ENCODE assay signal across 8 mouse cellular contexts in genomic region chr7:16999650-17000049, GRCm38 (mm10). TPM values are rescaled to one million over a fixed set of nuclear protein-coding genes. Genes with fewer than 3 reads are reported as not detected.
DNase-seq lines count a peak whose midpoint lies in the region; ATAC-seq lines count a peak whose summit lies in the region.

No protein-coding gene starts in this region.

- H3K4me1 ChIP-seq in embryonic facial prominence, embryonic 12.5 days = peaks cover 28% of the 10 kb centered on the region
- peaks cover 40% of the 10 kb centered on the region for H3K4me1 ChIP-seq in heart, embryonic 16.5 days (ENCODE audit: control insufficient read depth, insufficient read depth, low read length)
- H3K4me1 ChIP-seq in megakaryocyte, embryonic 14.5 days = peaks cover 79% of the 10 kb centered on the region

- no peak overlapping the region for H3K4me2 ChIP-seq in embryonic facial prominence, embryonic 12.5 days (replicated peaks)
- no peak overlapping the region for H3K4me2 ChIP-seq in heart, embryonic 16.5 days (ENCODE audit: low read depth, low read length)

- no peak overlapping the region for H3K27ac ChIP-seq in embryonic facial prominence, embryonic 12.5 days
- H3K27ac ChIP-seq in heart, embryonic 16.5 days (ENCODE audit: low read length) = peak overlapping the region; percentile 34

- H3K9ac ChIP-seq in embryonic facial prominence, embryonic 12.5 days = no peak overlapping the region
- H3K9ac ChIP-seq in heart, embryonic 16.5 days (ENCODE audit: low read length) = no peak overlapping the region

- no peaks in the 10 kb centered on the region for H3K9me3 ChIP-seq in embryonic facial prominence, embryonic 12.5 days
- no peaks in the 10 kb centered on the region for H3K9me3 ChIP-seq in heart, embryonic 16.5 days (replicated peaks; ENCODE audit: control insufficient read depth, low read length)
- H3K9me3 ChIP-seq in megakaryocyte, embryonic 14.5 days = no peaks in the 10 kb centered on the region

- H3K27me3 ChIP-seq in embryonic facial prominence, embryonic 12.5 days = no peaks in the 10 kb centered on the region
- no peaks in the 10 kb centered on the region for H3K27me3 ChIP-seq in heart, embryonic 16.5 days (ENCODE audit: control insufficient read depth, insufficient read depth, low read length)
- H3K27me3 ChIP-seq in megakaryocyte, embryonic 14.5 days (replicated peaks) = peaks cover 4% of the 10 kb centered on the region

- WGBS in embryonic facial prominence, embryonic 12.5 days = 28% methylated on average over 4 of the region's 4 CpGs
- 23% methylated on average over 4 of the region's 4 CpGs for WGBS in heart, embryonic 16.5 days

- no peak for ATAC-seq in embryonic facial prominence, embryonic 12.5 days (ENCODE audit: insufficient number of reproducible peaks, insufficient read depth, low FRiP score, low TSS enrichment)
- ATAC-seq in heart, embryonic 16.5 days (replicated peaks; ENCODE audit: extremely low read depth, insufficient read depth, low FRiP score) = no peak

- H3K36me3 ChIP-seq in embryonic facial prominence, embryonic 12.5 days = peaks cover 48% of the 10 kb centered on the region
- H3K36me3 ChIP-seq in heart, embryonic 16.5 days (ENCODE audit: control insufficient read depth, insufficient read depth) = peaks cover 37% of the 10 kb centered on the region
- H3K36me3 ChIP-seq in megakaryocyte, embryonic 14.5 days (replicated peaks; ENCODE audit: low read length) = peaks cover 75% of the 10 kb centered on the region

- 0 out of 2 replicates have a peak overlapping the region, but pooled peaks have one; percentile 2 for H3K4me3 ChIP-seq in embryonic facial prominence, embryonic 12.5 days
- no peak overlapping the region for H3K4me3 ChIP-seq in heart, embryonic 16.5 days (ENCODE audit: low read length)
- H3K4me3 ChIP-seq in megakaryocyte, embryonic 14.5 days (replicated peaks) = peak overlapping the region; percentile 21

- DNase-seq in ES-CJ7 (ENCODE audit: low read depth, low spot score) = peak; percentile 69
- peak; percentile 93 for DNase-seq in adrenal gland, postnatal 14 days
- DNase-seq in layer of hippocampus, postnatal 36 days = peak; percentile 87 to 89
- peak; percentile 81 for DNase-seq in right cerebral cortex, postnatal 14 days
- peak; percentile 81 to 93 for DNase-seq in urinary bladder, postnatal 4 days (ENCODE audit: low spot score in 2 of 2)

RNA-seq across cellular contexts. Expression of gene Ccdc8, which starts 7.1 kb away (rescaled TPM):
- 18.4 and 20.9 TPM in 2 replicates for total RNA-seq in adrenal gland, postnatal 14 days (2021)
- polyA plus RNA-seq in embryonic facial prominence, embryonic 12.5 days (2016; fragmentation: Nextera tagmentation; extraction: Ambion mirVana) = 21.6 and 26.2 TPM in 2 replicates
- 45.1 and 47.4 TPM in 2 replicates for polyA plus RNA-seq in heart, embryonic 16.5 days (2015; fragmentation: Nextera tagmentation; extraction: Ambion mirVana)
- total RNA-seq in layer of hippocampus, postnatal 36 days (2021) = 1 to 10 TPM; 2.2 to 2.8 TPM
- polyA plus RNA-seq in megakaryocyte, embryonic 14.5 days (2012; ENCODE audit: insufficient read depth, low replicate concordance) = 2.9 and 5.3 TPM in 2 replicates

RNA-seq across cellular contexts. Expression of gene Gm42372, which starts 16.8 kb away (rescaled TPM):
- total RNA-seq in adrenal gland, postnatal 14 days (2021) = 1.3 and 1.6 TPM in 2 replicates
- 0.36 and 0.41 TPM in 2 replicates for polyA plus RNA-seq in embryonic facial prominence, embryonic 12.5 days (2016; fragmentation: Nextera tagmentation; extraction: Ambion mirVana)
- polyA plus RNA-seq in heart, embryonic 16.5 days (2015; fragmentation: Nextera tagmentation; extraction: Ambion mirVana) = 0.07 and 0.09 TPM in 2 replicates
- total RNA-seq in layer of hippocampus, postnatal 36 days (2021) = 10 to 100 TPM; 55.2 to 56.6 TPM
- 0.06 and 1.4 TPM in 2 replicates for polyA plus RNA-seq in megakaryocyte, embryonic 14.5 days (2012; ENCODE audit: insufficient read depth, low replicate concordance)

RNA-seq across cellular contexts. Expression of gene Ppp5c, which starts 28.1 kb away (rescaled TPM):
- 90.9 and 93.2 TPM in 2 replicates for total RNA-seq in adrenal gland, postnatal 14 days (2021)
- polyA plus RNA-seq in embryonic facial prominence, embryonic 12.5 days (2016; fragmentation: Nextera tagmentation; extraction: Ambion mirVana) = 110 TPM in 2 replicates
- 105 and 108 TPM in 2 replicates for polyA plus RNA-seq in heart, embryonic 16.5 days (2015; fragmentation: Nextera tagmentation; extraction: Ambion mirVana)
- 100 to 1,000 TPM; 147 to 149 TPM for total RNA-seq in layer of hippocampus, postnatal 36 days (2021)
- 55.6 and 70.0 TPM in 2 replicates for polyA plus RNA-seq in megakaryocyte, embryonic 14.5 days (2012; ENCODE audit: insufficient read depth, low replicate concordance)

RNA-seq across cellular contexts. Expression of gene Pnmal1, which starts 40.2 kb away (rescaled TPM):
- total RNA-seq in adrenal gland, postnatal 14 days (2021) = 4.6 and 5.6 TPM in 2 replicates
- 2.8 and 3.6 TPM in 2 replicates for polyA plus RNA-seq in embryonic facial prominence, embryonic 12.5 days (2016; fragmentation: Nextera tagmentation; extraction: Ambion mirVana)
- 0.09 TPM in 2 replicates for polyA plus RNA-seq in heart, embryonic 16.5 days (2015; fragmentation: Nextera tagmentation; extraction: Ambion mirVana)
- 100 to 1,000 TPM; 119 to 124 TPM for total RNA-seq in layer of hippocampus, postnatal 36 days (2021)
- polyA plus RNA-seq in megakaryocyte, embryonic 14.5 days (2012; ENCODE audit: insufficient read depth, low replicate concordance) = not detected in 2 replicates

RNA-seq across cellular contexts. Expression of gene Pnmal2, which starts 55.2 kb away (rescaled TPM):
- 24.6 and 27.2 TPM in 2 replicates for total RNA-seq in adrenal gland, postnatal 14 days (2021)
- polyA plus RNA-seq in embryonic facial prominence, embryonic 12.5 days (2016; fragmentation: Nextera tagmentation; extraction: Ambion mirVana) = 15.9 and 16.6 TPM in 2 replicates
- 5.6 and 6.0 TPM in 2 replicates for polyA plus RNA-seq in heart, embryonic 16.5 days (2015; fragmentation: Nextera tagmentation; extraction: Ambion mirVana)
- 100 to 1,000 TPM; 345 to 361 TPM for total RNA-seq in layer of hippocampus, postnatal 36 days (2021)
- polyA plus RNA-seq in megakaryocyte, embryonic 14.5 days (2012; ENCODE audit: insufficient read depth, low replicate concordance) = not detected in 2 replicates
